Comparison of ENCODE assay signal across 28 mouse cellular contexts in the genomic region with DNA sequence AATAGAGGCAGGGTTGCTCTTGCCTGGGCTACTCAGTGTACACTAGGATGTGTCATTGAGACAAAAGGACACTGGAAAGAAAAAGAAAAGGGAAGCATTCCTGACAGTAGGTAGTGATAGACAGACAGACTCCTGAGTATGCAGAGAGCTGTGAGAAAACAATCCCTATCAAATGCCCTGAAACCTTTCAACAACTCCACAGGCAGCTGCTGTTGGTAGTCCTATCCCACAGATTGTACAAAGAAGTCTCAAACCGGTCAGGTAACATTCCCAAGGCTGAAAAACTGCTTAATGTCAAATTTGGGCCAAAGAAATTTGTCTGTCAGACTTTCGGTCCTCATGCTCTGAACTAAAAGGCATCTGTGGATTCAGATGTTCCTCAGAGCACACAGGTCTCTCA.
DNase-seq lines count a peak whose midpoint lies in the region; ATAC-seq and TF ChIP-seq lines count a peak whose summit lies in the region.
"Had no signal": no experiment of that assay in that cellular context is flagged by ENCODE, and none has a peak within 500 bp of the region (broad histone marks: within the 10 kb centered on the region; RNA-seq: fewer than 3 reads in every experiment).

No protein-coding gene starts in this region.

- no peaks in the 10 kb centered on the region for H3K9me3 ChIP-seq in heart, embryonic 13.5 days
- H3K9me3 ChIP-seq in intestine, embryonic 16.5 days (ENCODE audit: control insufficient read depth, low read length): no peaks in the 10 kb centered on the region
- H3K9me3 ChIP-seq: embryonic facial prominence, embryonic 12.5 days; forebrain, embryonic 12.5 days; forebrain, embryonic 15.5 days; G1E; hindbrain, embryonic 12.5 days; hindbrain, embryonic 15.5 days had no signal

- DNase-seq in embryo, embryonic 10.5 days (ENCODE audit: low spot score): peak; percentile 14
- DNase-seq in embryo, embryonic 9.5 days (ENCODE audit: extremely low spot score): no peak
- no peak for DNase-seq in heart, adult 9 months (ENCODE audit: low spot score in 2 of 2)
- peak; percentile 18 for DNase-seq in kidney, adult 2 months
- DNase-seq in kidney, postnatal 25 days: no peak
- peak; percentile 19 for DNase-seq in R1 (ENCODE audit: low read depth, low spot score)
- DNase-seq: adrenal gland, adult 2 months; adrenal gland, postnatal 14 days; B cell, adult 2 months; cerebellum, adult 11 months; cerebellum, adult 2 months; cerebellum, adult 9-11 months; cerebellum, postnatal 25 days; gastrocnemius, postnatal 25 days; heart, adult 18-20 months; kidney, adult 11 months; kidney, adult 9 months had no signal

- H3K36me3 ChIP-seq in heart, embryonic 13.5 days: no peaks in the 10 kb centered on the region
- H3K36me3 ChIP-seq in kidney, adult 2 months (ENCODE audit: control insufficient read depth, insufficient read depth, low read length): no peaks in the 10 kb centered on the region
- H3K36me3 ChIP-seq in intestine, embryonic 16.5 days (ENCODE audit: control insufficient read depth, insufficient read depth, low read length): no peaks in the 10 kb centered on the region
- H3K36me3 ChIP-seq: embryonic facial prominence, embryonic 12.5 days; forebrain, embryonic 12.5 days; forebrain, embryonic 15.5 days; G1E; hindbrain, embryonic 12.5 days; hindbrain, embryonic 15.5 days had no signal

- H3K27me3 ChIP-seq in heart, embryonic 13.5 days (replicated peaks): no peaks in the 10 kb centered on the region
- H3K27me3 ChIP-seq in kidney, adult 2 months (replicated peaks; ENCODE audit: control insufficient read depth, insufficient read depth, low read length): no peaks in the 10 kb centered on the region
- H3K27me3 ChIP-seq in intestine, embryonic 16.5 days (replicated peaks; ENCODE audit: control insufficient read depth, insufficient read depth, low read length): no peaks in the 10 kb centered on the region
- H3K27me3 ChIP-seq: CH12.LX; embryonic facial prominence, embryonic 12.5 days; forebrain, embryonic 12.5 days; forebrain, embryonic 15.5 days; hindbrain, embryonic 12.5 days; hindbrain, embryonic 15.5 days; Patski had no signal

- no peak for TF ChIP-seq POLR2A in kidney, adult 2 months (IDR thresholded peaks at IDR 0.05; ENCODE audit: low read depth, low read length)

- peaks cover 49% of the 10 kb centered on the region for H3K4me1 ChIP-seq in heart, embryonic 13.5 days
- H3K4me1 ChIP-seq in kidney, adult 2 months (ENCODE audit: control insufficient read depth, insufficient read depth, low read length): no peaks in the 10 kb centered on the region
- H3K4me1 ChIP-seq in intestine, embryonic 16.5 days (ENCODE audit: control insufficient read depth, insufficient read depth, low read length): no peaks in the 10 kb centered on the region
- H3K4me1 ChIP-seq: embryonic facial prominence, embryonic 12.5 days; forebrain, embryonic 12.5 days; forebrain, embryonic 15.5 days; hindbrain, embryonic 15.5 days had no signal

- H3K9ac ChIP-seq in heart, embryonic 13.5 days: no peak overlapping the region
- H3K9ac ChIP-seq in intestine, embryonic 16.5 days (ENCODE audit: low read depth, low read length): no peak overlapping the region
- H3K9ac ChIP-seq: embryonic facial prominence, embryonic 12.5 days; forebrain, embryonic 12.5 days; forebrain, embryonic 15.5 days; hindbrain, embryonic 12.5 days; hindbrain, embryonic 15.5 days had no signal

- H3K4me2 ChIP-seq in heart, embryonic 13.5 days: no peak overlapping the region
- H3K4me2 ChIP-seq in intestine, embryonic 16.5 days (ENCODE audit: low read depth, low read length): no peak overlapping the region
- H3K4me2 ChIP-seq: embryonic facial prominence, embryonic 12.5 days; forebrain, embryonic 12.5 days; forebrain, embryonic 15.5 days; hindbrain, embryonic 12.5 days; hindbrain, embryonic 15.5 days had no signal

- ATAC-seq in heart, embryonic 13.5 days (ENCODE audit: extremely low read depth, insufficient number of reproducible peaks, low FRiP score, low TSS enrichment): no peak
- no peak for ATAC-seq in intestine, embryonic 16.5 days
- ATAC-seq: forebrain, embryonic 15.5 days; Patski had no signal

- H3K27ac ChIP-seq in heart, embryonic 13.5 days (replicated peaks): peak overlapping the region; percentile 80
- H3K27ac ChIP-seq in kidney, adult 2 months (ENCODE audit: insufficient read depth, low read depth, low read length): no peak overlapping the region
- no peak overlapping the region for H3K27ac ChIP-seq in intestine, embryonic 16.5 days (ENCODE audit: low read length)
- H3K27ac ChIP-seq: embryonic facial prominence, embryonic 12.5 days; forebrain, embryonic 12.5 days; forebrain, embryonic 15.5 days; hindbrain, embryonic 12.5 days; hindbrain, embryonic 15.5 days had no signal

- H3K4me3 ChIP-seq in heart, embryonic 13.5 days: no peak overlapping the region
- H3K4me3 ChIP-seq in kidney, adult 2 months (ENCODE audit: insufficient read depth, low read depth, low read length): no peak overlapping the region
- H3K4me3 ChIP-seq in intestine, embryonic 16.5 days (ENCODE audit: low read length): no peak overlapping the region
- H3K4me3 ChIP-seq: embryonic facial prominence, embryonic 12.5 days; erythroblast, embryonic 14.5 days; forebrain, embryonic 12.5 days; forebrain, embryonic 15.5 days; hindbrain, embryonic 12.5 days; hindbrain, embryonic 15.5 days had no signal

- no peak for TF ChIP-seq CTCF in kidney, adult 2 months (conservative IDR thresholded peaks at IDR 0.05; ENCODE audit: insufficient read depth, insufficient read length, low read depth, low read length)

- 37% methylated on average over 2 of the region's 2 CpGs for WGBS in heart, embryonic 13.5 days
- WGBS in kidney, adult 2 months: 64% methylated on average over 2 of the region's 2 CpGs
- WGBS in intestine, embryonic 16.5 days: 66% methylated on average over 2 of the region's 2 CpGs

Comparison
In these comparisons a context has a peak if more than half of its experiments do, and no peak if none do; other contexts are left out.
1. DNase-seq: peak in embryo, embryonic 10.5 days (single experiment), kidney, adult 2 months (single experiment) and R1 (single experiment); none in embryo, embryonic 9.5 days (single experiment), heart, adult 9 months (0 of 2) and kidney, postnatal 25 days (0 of 2).